Mouse (Mus musculus): ENCODE measurements around the gene Chtf18. TPM values are rescaled to one million over a fixed set of nuclear protein-coding genes. Genes with fewer than 3 reads are reported as not detected.

Chtf18 gene
- polyA plus RNA-seq, 1 experiment from 2014 or later = 7.1 TPM

- Histone ChIP-seq H3K9me3 (replicated peaks; ENCODE audit: control insufficient read depth, low read length) (no peaks in the 10 kb centered on the region), H3K4me3 (ENCODE audit: low read depth, low read length) (no peak overlapping the region), H3K36me3 (ENCODE audit: control insufficient read depth, insufficient read depth, low read length) (no peaks in the 10 kb centered on the region), H3K4me1 (ENCODE audit: control insufficient read depth, insufficient read depth, low read length) (no peaks in the 10 kb centered on the region), H3K27me3 (replicated peaks; ENCODE audit: control insufficient read depth, insufficient read depth, low read length) (no peaks in the 10 kb centered on the region), H3K9ac (ENCODE audit: low read length) (no peak overlapping the region), H3K4me2 (ENCODE audit: low read length) (no peak overlapping the region), H3K27ac (ENCODE audit: low read depth, low read length) (no peak overlapping the region)
- WGBS = 59% methylated on average over 9 of the region's 9 CpGs
- ATAC-seq (no peak), DNase-seq (ENCODE audit: low spot score) (no peak)
Observed at GRCm38 (mm10) chr17:25700863-25701496, 26.2 kb downstream of the Chtf18 start.

- DNase-seq (ENCODE audit: low spot score) (peak; percentile 91), ATAC-seq (peak; percentile 57; the same call in 1 of the 2 replicates)
- H3K27me3 ChIP-seq (replicated peaks; ENCODE audit: control insufficient read depth, insufficient read depth, low read length) = no peaks in the 10 kb centered on the region
- no peaks in the 10 kb centered on the region for H3K4me1 ChIP-seq (ENCODE audit: control insufficient read depth, insufficient read depth, low read length)
- no peaks in the 10 kb centered on the region for H3K9me3 ChIP-seq (replicated peaks; ENCODE audit: control insufficient read depth, low read length)
- H3K4me2 ChIP-seq (ENCODE audit: low read length) = no peak overlapping the region
- H3K4me3 ChIP-seq (ENCODE audit: low read depth, low read length) = no peak overlapping the region
- H3K27ac ChIP-seq (ENCODE audit: low read depth, low read length) = no peak overlapping the region
- 9% methylated on average over 7 of the region's 7 CpGs for WGBS
- H3K36me3 ChIP-seq (ENCODE audit: control insufficient read depth, insufficient read depth, low read length) = no peaks in the 10 kb centered on the region
- H3K9ac ChIP-seq (ENCODE audit: low read length) = no peak overlapping the region
Observed at GRCm38 (mm10) chr17:25698446-25698845, 28.8 kb downstream of the Chtf18 start.

GRCm38 (mm10) chr17:25696263-25696662 lies 31.0 kb downstream of the Chtf18 start:
- 50% methylated on average over 1 of the region's 1 CpGs for WGBS
- no peak for ATAC-seq
- H3K27me3 ChIP-seq (replicated peaks; ENCODE audit: control insufficient read depth, insufficient read depth, low read length) = no peaks in the 10 kb centered on the region
- H3K36me3 ChIP-seq (ENCODE audit: control insufficient read depth, insufficient read depth, low read length) = no peaks in the 10 kb centered on the region
- H3K4me2 ChIP-seq (ENCODE audit: low read length) = no peak overlapping the region
- no peak overlapping the region for H3K9ac ChIP-seq (ENCODE audit: low read length)
- H3K9me3 ChIP-seq (replicated peaks; ENCODE audit: control insufficient read depth, low read length) = no peaks in the 10 kb centered on the region
- no peaks in the 10 kb centered on the region for H3K4me1 ChIP-seq (ENCODE audit: control insufficient read depth, insufficient read depth, low read length)
- no peak for DNase-seq (ENCODE audit: low spot score)
- no peak overlapping the region for H3K4me3 ChIP-seq (ENCODE audit: low read depth, low read length)
- no peak overlapping the region for H3K27ac ChIP-seq (ENCODE audit: low read depth, low read length)

GRCm38 (mm10) chr17:25688922-25689321 lies 38.3 kb downstream of the Chtf18 start:
- Histone ChIP-seq H3K4me2 (ENCODE audit: low read length) (no peak overlapping the region), H3K36me3 (ENCODE audit: control insufficient read depth, insufficient read depth, low read length) (no peaks in the 10 kb centered on the region), H3K9ac (ENCODE audit: low read length) (no peak overlapping the region), H3K4me1 (ENCODE audit: control insufficient read depth, insufficient read depth, low read length) (no peaks in the 10 kb centered on the region; the same call in 1 of the 2 replicates), H3K27ac (ENCODE audit: low read depth, low read length) (no peak overlapping the region), H3K27me3 (replicated peaks; ENCODE audit: control insufficient read depth, insufficient read depth, low read length) (no peaks in the 10 kb centered on the region), H3K4me3 (ENCODE audit: low read depth, low read length) (no peak overlapping the region), H3K9me3 (replicated peaks; ENCODE audit: control insufficient read depth, low read length) (no peaks in the 10 kb centered on the region)
- 70% methylated on average over 4 of the region's 4 CpGs for WGBS
- DNase-seq (ENCODE audit: low spot score) = no peak
- no peak for ATAC-seq

GRCm38 (mm10) chr17:25686323-25686722 lies 40.9 kb downstream of the Chtf18 start:
- WGBS = 46% methylated on average over 7 of the region's 7 CpGs
- peak; percentile 52 for DNase-seq (ENCODE audit: low spot score)

GRCm38 (mm10) chr17:25681636-25682035 lies 45.6 kb downstream of the Chtf18 start:
- 82% methylated on average over 4 of the region's 4 CpGs for WGBS
- no peak for DNase-seq (ENCODE audit: low spot score)
- H3K4me2 ChIP-seq (ENCODE audit: low read length) = no peak overlapping the region

More at GRCm38 (mm10) chr17:25686323-25686722, 40.9 kb downstream of the Chtf18 start:
- H3K4me1 ChIP-seq (ENCODE audit: control insufficient read depth, insufficient read depth, low read length) = no peaks in the 10 kb centered on the region; the same call in 1 of the 2 replicates
- no peaks in the 10 kb centered on the region for H3K9me3 ChIP-seq (replicated peaks; ENCODE audit: control insufficient read depth, low read length)
- ATAC-seq = no peak
- H3K9ac ChIP-seq (ENCODE audit: low read length) = no peak overlapping the region
- H3K27ac ChIP-seq (ENCODE audit: low read depth, low read length) = no peak overlapping the region
- H3K36me3 ChIP-seq (ENCODE audit: control insufficient read depth, insufficient read depth, low read length) = no peaks in the 10 kb centered on the region
- H3K4me3 ChIP-seq (ENCODE audit: low read depth, low read length) = no peak overlapping the region
- no peaks in the 10 kb centered on the region for H3K27me3 ChIP-seq (replicated peaks; ENCODE audit: control insufficient read depth, insufficient read depth, low read length)
- H3K4me2 ChIP-seq (ENCODE audit: low read length) = no peak overlapping the region

GRCm38 (mm10) chr17:25679818-25680217 lies 47.4 kb downstream of the Chtf18 start:
- no peaks in the 10 kb centered on the region for H3K36me3 ChIP-seq (ENCODE audit: control insufficient read depth, insufficient read depth, low read length)
- no peak overlapping the region for H3K27ac ChIP-seq (ENCODE audit: low read depth, low read length)
- 2% methylated on average over 5 of the region's 5 CpGs for WGBS
- no peaks in the 10 kb centered on the region for H3K27me3 ChIP-seq (replicated peaks; ENCODE audit: control insufficient read depth, insufficient read depth, low read length)
- H3K4me1 ChIP-seq (ENCODE audit: control insufficient read depth, insufficient read depth, low read length) = peaks cover 14% of the 10 kb centered on the region
- ATAC-seq (peak; percentile 57), DNase-seq (ENCODE audit: low spot score) (peak; percentile 59)
- H3K9ac ChIP-seq (ENCODE audit: low read length) = peak overlapping the region; percentile 13; the same call in 1 of the 2 replicates
- H3K9me3 ChIP-seq (replicated peaks; ENCODE audit: control insufficient read depth, low read length) = no peaks in the 10 kb centered on the region
- peak overlapping the region; percentile 12; the same call in 1 of the 2 replicates for H3K4me2 ChIP-seq (ENCODE audit: low read length)
- H3K4me3 ChIP-seq (ENCODE audit: low read depth, low read length) = no peak overlapping the region

More at GRCm38 (mm10) chr17:25681636-25682035, 45.6 kb downstream of the Chtf18 start:
- no peak for ATAC-seq
- Histone ChIP-seq H3K9ac (ENCODE audit: low read length) (no peak overlapping the region), H3K27me3 (replicated peaks; ENCODE audit: control insufficient read depth, insufficient read depth, low read length) (no peaks in the 10 kb centered on the region), H3K36me3 (ENCODE audit: control insufficient read depth, insufficient read depth, low read length) (no peaks in the 10 kb centered on the region), H3K27ac (ENCODE audit: low read depth, low read length) (no peak overlapping the region), H3K9me3 (replicated peaks; ENCODE audit: control insufficient read depth, low read length) (no peaks in the 10 kb centered on the region), H3K4me1 (ENCODE audit: control insufficient read depth, insufficient read depth, low read length) (peaks cover 14% of the 10 kb centered on the region), H3K4me3 (ENCODE audit: low read depth, low read length) (no peak overlapping the region)

- no peaks in the 10 kb centered on the region for H3K27me3 ChIP-seq (replicated peaks; ENCODE audit: control insufficient read depth, insufficient read depth, low read length)
- H3K27ac ChIP-seq (ENCODE audit: low read depth, low read length) = no peak overlapping the region
- no peak overlapping the region for H3K4me2 ChIP-seq (ENCODE audit: low read length)
- ATAC-seq (no peak), DNase-seq (ENCODE audit: low spot score) (no peak)
- H3K9me3 ChIP-seq (replicated peaks; ENCODE audit: control insufficient read depth, low read length) = no peaks in the 10 kb centered on the region
- H3K4me3 ChIP-seq (ENCODE audit: low read depth, low read length) = no peak overlapping the region
- 48% methylated on average over 6 of the region's 6 CpGs for WGBS
- H3K9ac ChIP-seq (ENCODE audit: low read length) = no peak overlapping the region
- no peaks in the 10 kb centered on the region for H3K36me3 ChIP-seq (ENCODE audit: control insufficient read depth, insufficient read depth, low read length)
- peaks cover 14% of the 10 kb centered on the region for H3K4me1 ChIP-seq (ENCODE audit: control insufficient read depth, insufficient read depth, low read length)
Observed at GRCm38 (mm10) chr17:25677969-25678368, 49.2 kb downstream of the Chtf18 start.

GRCm38 (mm10) chr17:25672982-25673381 lies 54.2 kb downstream of the Chtf18 start:
- Histone ChIP-seq H3K27me3 (replicated peaks; ENCODE audit: control insufficient read depth, insufficient read depth, low read length) (no peaks in the 10 kb centered on the region), H3K36me3 (ENCODE audit: control insufficient read depth, insufficient read depth, low read length) (no peaks in the 10 kb centered on the region), H3K4me3 (ENCODE audit: low read depth, low read length) (no peak overlapping the region), H3K9me3 (replicated peaks; ENCODE audit: control insufficient read depth, low read length) (no peaks in the 10 kb centered on the region), H3K4me2 (ENCODE audit: low read length) (no peak overlapping the region), H3K9ac (ENCODE audit: low read length) (no peak overlapping the region), H3K27ac (ENCODE audit: low read depth, low read length) (no peak overlapping the region), H3K4me1 (ENCODE audit: control insufficient read depth, insufficient read depth, low read length) (peaks cover 9% of the 10 kb centered on the region)
- DNase-seq (ENCODE audit: low spot score) = no peak
- ATAC-seq = no peak

Data from forebrain, embryonic 14.5 days (tissue).